Mouse (Mus musculus) sigmoid colon, adult 10 weeks (tissue): Measurements from ENCODE around the gene Efhd1. TPM values are rescaled to one million over a fixed set of nuclear protein-coding genes. Genes with fewer than 3 reads are reported as not detected.

Experiments used
- polyA plus RNA-seq: library from polyadenylated mRNA; stranded (reverse); fragments of 350-450 nt; fragmentation: Illumina TruSeq; extraction: RNeasy Lipid Tissue Mini Kit (QIAGEN cat#74804); gene quantifications from one replicate; pipeline ENCODE4 v1.2.3, GENCODE M21; 2014; ENCODE audit warnings: low read depth, low replicate concordance

Efhd1 gene
- 8.4 TPM for polyA plus RNA-seq

DNA sequence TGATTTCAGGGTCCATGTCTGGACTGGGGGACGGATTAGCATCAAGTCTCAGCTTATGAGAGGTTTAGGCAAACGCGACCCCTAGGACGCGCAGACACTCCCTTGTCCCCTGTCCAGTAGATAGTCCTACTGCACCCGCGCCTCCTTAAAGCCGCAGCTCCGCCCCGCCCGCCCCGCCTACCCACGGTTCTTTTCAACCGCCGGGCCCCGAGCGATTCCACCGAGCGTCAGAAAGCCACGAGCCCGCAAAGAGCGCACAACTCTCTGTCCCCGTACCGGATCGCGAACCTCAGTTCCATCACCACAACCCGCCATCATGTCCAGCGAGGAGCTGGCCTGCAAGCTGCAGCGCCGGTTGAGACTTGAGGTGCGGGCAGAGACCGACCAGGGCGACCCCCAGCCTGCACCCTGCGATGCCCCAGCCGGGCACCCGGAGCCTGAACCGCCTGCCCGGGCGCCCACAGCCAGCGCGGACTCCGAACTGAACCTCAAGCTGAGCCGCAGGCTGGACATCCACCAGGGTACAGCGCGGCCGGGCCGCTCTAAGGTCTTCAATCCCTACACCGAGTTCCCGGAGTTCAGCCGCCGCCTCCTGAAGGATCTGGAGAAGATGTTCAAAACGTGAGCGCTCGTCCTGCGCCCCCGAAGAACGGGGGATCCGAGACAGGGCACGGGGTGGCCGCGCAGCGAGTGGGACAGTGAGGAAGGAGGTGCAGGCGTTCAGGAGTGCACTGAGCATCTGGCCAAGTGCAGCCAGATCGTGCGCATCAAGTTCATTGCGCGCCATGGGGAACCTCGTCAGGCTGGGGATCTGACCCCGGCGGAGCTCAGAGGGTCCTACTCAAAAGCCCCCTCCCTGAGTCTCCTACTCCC lies at the start of gene Efhd1:
TSS of gene Efhd1 (plus strand) at position 230 of the 873 bp plus-strand sequence.

DNA sequence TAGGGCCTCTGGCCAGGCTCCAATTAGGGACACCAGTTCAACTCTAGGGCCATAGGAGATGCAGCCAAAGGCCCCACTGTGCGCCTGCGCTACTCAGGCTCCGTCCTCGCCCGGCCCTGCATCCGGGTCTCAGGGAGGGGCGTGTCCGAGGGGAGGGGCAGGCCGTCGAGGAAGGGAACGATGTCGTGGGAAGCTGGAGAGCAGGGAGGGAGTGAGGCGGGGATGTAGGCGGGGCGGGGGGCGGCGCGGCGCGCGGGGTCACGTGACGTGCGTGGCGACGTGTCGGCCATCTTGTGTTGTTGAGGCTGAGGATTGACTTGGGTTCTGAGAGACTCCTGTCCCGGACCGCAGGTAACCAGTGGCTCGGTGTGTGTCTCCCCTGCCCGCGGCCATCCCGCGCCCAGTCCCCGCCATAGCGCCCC lies 62.6 kb downstream of the Efhd1 start, which contains the start of gene Gigyf2:
TSS of gene Gigyf2 (plus strand) at position 257 of the 422 bp plus-strand sequence.

Other genes starting within 250 kb of the Efhd1 start
- not detected for gene Alppl2, start 174.4 kb upstream of the Efhd1 start, polyA plus RNA-seq
- gene Alpi, start 162.8 kb upstream of the Efhd1 start, polyA plus RNA-seq, result 0.54 TPM
- not detected for gene Akp3, start 139.4 kb upstream of the Efhd1 start, polyA plus RNA-seq
- not detected for gene Ecel1, start 107.8 kb upstream of the Efhd1 start, polyA plus RNA-seq
- not detected for gene Prss56, start 81.0 kb upstream of the Efhd1 start, polyA plus RNA-seq
- not detected for gene Chrnd, start 73.8 kb upstream of the Efhd1 start, polyA plus RNA-seq
- gene Chrng, start 59.7 kb upstream of the Efhd1 start, polyA plus RNA-seq, result not detected
- gene Eif4e2, start 50.4 kb upstream of the Efhd1 start, polyA plus RNA-seq, result 34.6 TPM
- 109 TPM for gene Gigyf2, start 62.6 kb downstream of the Efhd1 start, polyA plus RNA-seq
- 0.73 TPM for gene Kcnj13, start 130.4 kb downstream of the Efhd1 start, polyA plus RNA-seq
- not detected for gene Snorc, start 205.9 kb downstream of the Efhd1 start, polyA plus RNA-seq
- gene Neu2, start 245.5 kb downstream of the Efhd1 start, polyA plus RNA-seq, result 0.47 TPM